Mouse (Mus musculus): ENCODE data around the gene Eef1akmt3.
A peak's percentile ranks its signal among the peaks of the same experiment; 100 is the strongest.

The Eef1akmt3 gene

DNA sequence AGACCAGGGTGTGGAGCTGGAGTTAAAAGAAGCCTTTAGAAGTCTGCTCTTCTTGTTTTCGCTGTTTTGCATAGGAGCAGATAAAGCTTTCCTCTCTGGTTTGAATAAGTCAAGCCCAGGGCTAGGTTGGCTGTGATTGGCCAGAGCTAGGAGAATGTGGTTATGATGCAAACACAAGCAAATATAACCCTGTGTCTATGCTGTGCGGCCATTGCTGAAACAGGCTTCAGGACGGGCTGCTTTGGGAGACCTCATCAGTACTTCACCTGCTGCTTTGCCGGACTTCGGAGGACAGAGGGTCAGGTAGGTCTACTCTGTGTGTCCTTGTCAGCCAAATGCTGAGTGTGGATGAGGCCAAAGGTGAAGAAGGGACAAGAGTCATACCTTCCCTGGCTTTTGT lies 40.8 kb downstream of the Eef1akmt3 start, which contains the start of gene Avil:
Avil (plus strand) TSS at position 181 of the 400 bp plus-strand sequence.
- no peak for DNase-seq (ENCODE audit: low spot score in 2 of 2)

DNA sequence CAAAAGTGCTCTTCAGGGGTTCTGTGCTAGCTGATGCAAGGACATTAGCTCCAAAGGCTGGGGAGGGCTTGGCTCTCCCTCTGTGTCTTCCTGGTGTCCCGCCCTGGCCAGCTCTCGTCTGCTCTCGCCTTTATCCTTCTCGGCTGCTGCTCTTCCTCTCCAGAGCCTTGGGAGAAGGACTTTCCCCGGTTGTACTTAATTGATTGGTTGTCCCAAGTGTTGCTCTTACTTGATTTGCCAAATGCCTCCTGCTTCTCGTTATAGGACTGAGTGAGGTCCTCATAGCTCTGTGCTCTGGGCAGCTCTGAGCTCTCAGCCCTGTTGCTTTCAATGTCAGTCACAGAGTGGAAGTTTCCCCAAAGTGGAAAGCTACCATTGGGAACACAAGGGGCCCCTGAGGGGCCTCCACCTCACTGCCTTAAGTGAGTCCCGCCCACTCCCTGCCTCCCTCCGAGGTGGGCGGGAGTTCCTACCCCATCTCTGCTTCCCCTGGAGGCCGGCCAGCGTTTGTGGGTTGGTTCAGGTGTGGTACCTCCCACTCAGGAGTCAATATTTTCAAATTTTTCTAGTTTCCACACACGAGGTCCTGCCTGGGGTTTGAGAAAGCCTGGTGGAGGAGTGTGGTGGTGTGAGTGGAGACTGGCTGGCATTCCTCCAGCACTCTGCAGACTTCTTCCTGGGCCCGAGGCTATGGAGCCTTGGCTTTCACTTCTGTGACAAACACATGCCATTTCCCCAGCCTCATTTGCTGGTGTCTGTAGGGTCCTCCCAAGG lies 43.8 kb downstream of the Eef1akmt3 start:
- DNase-seq (ENCODE audit: low spot score in 2 of 2) = no peak

DNA sequence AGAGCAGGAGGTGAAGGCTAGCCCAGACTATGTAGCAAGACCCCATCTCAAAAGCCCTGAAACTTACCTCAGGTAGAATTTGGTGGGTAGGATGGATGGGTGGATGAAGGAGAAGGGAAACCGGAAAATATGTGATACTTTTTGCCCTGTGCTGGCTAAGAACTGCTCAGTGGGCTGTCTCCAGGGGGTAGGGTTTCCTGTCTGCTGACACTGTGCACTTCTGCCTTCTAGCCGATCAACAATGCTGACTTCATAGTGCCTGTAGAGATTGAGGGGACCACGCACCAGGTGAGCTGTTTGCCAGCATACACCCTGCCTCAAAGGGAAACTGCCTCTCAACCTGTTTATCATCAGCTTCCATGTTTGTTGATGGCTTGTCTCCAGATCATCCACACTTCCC lies 47.7 kb downstream of the Eef1akmt3 start:
- no peak for DNase-seq (ENCODE audit: low spot score in 2 of 2)

DNA sequence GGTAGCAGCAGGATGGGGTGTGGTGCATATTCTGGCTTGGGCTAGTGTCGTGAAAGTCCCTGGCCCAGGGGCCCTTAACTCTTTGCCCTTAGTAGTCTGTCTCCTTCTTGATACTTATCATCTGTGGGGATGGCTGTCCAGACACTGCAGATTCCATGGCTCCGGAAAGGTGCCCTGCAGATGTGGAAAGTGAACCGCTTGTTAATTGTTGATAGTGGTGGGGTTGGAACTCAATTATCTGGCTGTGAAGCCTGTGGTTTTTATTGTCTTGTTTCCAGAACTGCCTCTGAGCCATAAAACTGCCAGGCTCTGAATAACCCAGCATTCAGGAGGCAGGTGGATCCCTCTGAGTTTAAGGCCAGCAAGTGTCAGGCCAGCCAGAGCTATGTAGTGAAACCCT lies 49.6 kb downstream of the Eef1akmt3 start:
- no peak for DNase-seq (ENCODE audit: low spot score in 2 of 2)

DNA sequence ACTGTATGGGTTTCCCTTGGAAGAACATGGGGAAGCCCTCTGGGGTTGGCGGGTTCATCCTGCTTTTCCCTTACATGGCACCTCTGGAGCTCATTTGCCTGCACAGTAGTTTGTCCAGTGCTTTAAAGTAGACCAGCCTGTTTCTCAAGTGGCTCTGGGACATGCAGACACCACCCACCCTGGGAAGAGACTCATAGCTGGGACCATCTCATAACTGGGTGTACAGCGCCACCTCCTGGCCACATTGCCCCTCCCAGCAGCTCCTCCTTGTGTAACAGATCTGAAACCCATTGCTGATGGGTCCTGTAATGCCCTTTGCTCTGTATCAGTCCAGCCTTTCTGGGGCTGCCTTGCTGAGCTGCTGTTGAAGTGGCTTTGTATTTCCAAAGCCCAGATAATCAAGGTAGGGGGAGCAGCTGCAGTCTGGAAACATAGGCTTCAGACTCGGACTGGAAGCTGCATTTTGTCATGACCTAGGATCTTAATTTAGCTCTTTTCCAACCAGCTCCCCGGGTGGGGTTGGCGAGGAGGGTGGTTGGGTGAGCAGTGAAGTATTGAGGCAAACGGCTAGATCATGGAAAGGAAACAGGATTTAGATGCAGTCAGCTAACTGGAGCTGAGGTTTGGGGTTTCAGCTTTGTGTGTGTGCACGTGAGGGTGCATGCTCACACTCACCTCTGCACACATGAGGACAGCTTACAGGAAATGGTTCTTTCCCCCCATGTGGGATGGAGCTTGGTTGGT lies 50.8 kb downstream of the Eef1akmt3 start:
- peak; percentile 82 to 85 for DNase-seq (ENCODE audit: low spot score in 2 of 2)

DNA sequence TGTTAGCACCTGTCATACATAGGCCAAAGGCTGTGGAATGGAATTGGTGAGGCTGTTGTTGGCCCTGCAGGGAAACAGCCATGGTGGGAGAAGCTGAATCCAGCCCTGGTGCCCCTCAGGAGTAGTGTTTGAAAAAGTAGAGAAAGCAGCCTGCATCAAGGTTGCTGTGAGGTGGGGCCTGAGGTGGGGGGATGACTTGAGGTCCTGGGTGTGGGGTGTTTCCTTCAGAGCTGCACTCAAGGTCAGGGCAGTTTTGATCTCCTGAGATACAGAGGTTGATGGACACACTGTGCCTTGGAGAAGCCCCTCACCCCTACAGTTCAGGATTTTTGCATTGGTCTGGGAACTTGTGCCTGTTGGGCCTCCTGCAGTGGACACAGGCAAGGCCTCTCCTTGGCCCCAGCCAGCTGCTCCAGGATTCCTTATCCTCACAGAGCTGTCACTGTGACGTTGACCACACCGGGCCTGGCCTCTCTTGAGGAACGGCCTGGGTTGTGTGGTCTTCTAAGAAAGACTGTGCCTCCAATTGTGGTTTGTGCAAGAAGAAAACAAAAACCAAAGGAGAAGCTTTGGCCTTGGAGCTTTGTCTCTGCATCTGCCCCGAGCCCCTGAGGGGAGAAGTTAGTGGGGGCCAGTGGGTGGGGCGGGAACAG lies 52.7 kb downstream of the Eef1akmt3 start:
- no peak for DNase-seq (ENCODE audit: low spot score in 2 of 2)

DNA sequence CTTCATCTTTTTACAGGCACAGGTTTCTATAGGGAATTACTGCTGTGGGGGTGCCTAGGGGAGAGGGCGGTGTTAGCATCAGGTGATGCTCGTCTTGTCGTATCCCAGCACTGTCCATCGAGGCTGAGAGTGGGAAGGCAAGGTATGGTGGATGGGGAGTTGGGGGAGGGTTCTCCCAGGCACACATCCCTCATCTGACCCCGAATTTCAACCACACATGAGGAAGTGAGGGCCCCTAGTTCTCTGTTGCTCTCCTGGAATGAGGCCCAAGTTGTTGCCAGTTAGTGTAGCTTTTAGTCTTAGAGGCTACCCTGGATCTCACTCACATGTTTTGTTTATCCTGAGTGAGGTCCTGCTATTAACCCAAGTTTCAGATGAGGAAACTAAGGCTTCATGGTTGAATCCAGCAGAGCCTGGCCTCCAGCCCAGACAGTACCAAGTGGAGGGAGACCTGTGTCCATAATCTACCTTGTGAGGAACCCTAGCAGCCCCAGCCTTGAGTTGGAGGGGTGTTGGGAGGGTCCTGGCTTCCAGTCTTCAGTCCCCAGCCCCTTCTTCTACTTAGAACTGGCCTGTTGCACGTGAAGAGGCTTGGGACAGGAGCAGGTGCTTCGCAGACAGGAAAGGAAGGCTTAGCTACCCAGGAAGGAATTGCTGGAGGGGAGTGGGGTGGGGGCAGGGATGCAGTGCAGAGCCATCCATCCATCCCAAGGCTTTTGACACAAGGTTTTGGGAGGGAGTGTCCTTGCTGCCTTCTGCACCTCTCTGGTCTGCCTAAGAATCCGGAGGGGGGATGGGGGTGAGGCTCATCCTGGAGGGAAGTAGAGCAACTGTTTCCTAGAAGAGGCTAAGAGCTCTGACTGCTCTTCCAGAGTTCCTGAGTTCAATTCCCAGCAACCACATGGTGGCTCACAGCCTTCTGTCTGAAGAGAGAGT lies 53.9 kb downstream of the Eef1akmt3 start:
- no peak for DNase-seq (ENCODE audit: low spot score in 2 of 2)

DNA sequence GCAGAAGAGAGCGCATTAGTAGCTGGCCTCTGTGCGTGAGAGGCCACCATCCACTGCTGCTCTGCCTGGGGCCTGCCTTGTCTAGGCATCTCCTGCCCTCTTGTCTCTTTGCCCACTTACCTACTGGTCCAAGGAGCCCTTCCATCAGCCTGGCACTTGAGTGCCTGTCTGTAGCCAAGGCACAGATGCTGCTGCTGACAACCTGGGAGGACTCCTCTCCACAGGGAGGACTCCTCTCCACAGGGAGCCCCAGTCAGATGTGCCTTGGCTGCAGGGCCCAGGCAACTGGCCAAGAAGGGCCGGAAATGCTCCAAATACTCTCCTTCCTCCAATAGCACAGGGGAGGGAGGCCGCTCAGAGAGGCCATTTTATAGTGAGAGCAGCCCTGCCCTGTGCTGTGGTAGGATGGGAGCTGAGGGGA lies 54.8 kb downstream of the Eef1akmt3 start:
- DNase-seq (ENCODE audit: low spot score in 2 of 2) = peak; percentile 61 to 65

DNA sequence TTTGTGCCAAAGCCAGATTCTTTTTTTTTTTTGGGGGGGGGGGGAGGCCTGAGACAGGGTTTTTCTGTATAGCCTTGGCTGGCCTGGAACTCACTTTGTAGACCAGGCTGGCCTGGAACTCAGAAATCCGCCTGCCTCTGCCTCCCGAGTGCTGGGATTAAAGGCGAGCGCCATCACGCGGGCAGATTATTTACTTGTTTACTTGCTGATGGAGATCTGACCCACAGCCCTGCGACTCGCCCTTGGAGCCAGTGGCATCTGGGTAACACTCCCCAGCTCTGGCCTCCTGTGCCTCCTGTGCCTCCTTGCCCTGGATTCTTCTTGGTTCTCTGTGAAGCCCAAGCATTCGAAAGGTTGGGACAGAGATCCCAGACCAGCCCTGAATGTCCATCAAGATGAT lies 55.7 kb downstream of the Eef1akmt3 start:
- no peak for DNase-seq (ENCODE audit: low spot score in 2 of 2)

DNA sequence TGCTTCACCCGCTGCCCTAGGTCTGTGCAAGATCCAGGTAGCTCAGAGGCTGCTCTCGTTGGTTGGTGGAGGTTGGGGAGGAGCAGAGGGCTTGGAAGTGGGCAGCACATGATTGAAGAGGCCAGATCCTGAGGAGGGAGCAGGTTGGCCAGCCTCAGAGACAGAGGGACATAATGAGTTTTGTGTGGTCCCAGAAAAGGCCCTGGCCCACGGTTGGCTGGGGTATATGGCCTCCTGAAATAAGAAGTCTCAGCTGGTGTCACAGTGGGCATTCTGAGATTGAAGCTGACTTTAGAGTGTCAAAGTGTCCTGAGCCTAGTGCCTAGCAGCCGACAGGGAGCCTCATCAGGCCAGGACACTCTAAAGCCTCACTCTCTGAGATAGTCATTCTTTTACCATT lies 56.2 kb downstream of the Eef1akmt3 start:
- DNase-seq (ENCODE audit: low spot score in 2 of 2) = no peak

DNA sequence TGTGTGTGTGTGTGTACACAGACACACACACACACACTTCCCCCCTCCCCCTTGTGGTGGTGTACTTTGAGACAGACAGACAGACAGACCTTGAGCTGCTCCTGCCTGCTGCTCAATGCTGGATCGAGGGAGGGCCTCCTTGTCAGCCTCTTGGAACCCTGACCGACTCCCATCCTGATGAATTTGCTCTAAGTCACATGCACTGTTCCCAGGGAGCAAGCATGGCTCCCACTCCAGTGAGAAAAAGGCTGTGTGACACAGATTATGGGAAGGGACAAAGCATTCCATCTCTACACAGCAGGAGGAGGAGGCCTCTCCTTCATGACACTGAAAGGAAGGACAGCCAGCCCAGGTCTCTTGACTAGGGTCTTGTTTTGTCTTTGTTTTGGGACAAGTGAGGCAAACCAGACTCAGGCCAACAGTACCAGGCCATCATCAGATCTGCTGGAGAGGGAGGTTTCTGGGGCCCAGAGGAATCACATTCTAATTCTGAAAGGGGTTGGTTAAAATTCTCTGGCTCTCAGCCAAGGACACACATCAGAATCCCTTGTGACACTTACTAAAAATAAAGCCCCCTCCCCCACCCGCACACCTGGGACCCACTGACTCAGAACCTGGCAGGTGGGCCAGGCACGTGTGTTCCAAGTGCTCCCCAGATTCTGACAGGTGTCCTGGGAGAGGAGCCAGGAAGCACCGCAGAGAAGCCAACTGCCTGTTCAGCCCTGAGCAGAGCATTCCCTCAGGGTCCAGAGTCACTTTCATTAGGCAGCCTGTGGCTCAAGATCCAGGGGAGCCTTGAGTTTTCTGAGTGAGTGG lies 56.9 kb downstream of the Eef1akmt3 start:
- DNase-seq (ENCODE audit: low spot score in 2 of 2) = no peak

DNA sequence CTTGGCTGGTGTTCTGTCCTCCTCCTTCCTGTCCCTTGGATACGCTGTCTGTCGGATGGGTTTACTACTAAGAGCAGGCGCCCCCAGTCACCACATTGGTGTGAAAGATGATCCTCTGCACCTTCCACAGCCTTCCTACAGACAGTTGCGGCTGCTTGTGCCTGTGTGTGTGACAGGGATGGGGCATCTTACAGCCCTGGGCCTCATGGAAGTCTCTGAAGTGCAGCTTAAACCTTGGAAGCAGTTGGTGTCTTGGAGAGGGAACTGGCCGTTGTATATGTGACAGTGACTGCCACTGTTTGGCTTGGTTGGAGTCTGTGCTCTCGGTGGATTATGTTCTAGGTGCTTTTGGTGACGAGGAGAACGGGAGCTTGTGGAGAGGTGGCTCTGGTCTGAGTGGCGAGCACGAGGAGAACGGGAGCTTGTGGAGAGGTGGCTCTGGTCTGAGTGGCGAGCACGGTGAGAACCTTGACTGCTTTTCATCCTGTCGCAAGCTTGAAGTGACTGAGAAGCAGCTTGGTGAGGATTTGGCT lies 58.1 kb downstream of the Eef1akmt3 start:
- no peak for DNase-seq (ENCODE audit: low spot score in 2 of 2)

DNA sequence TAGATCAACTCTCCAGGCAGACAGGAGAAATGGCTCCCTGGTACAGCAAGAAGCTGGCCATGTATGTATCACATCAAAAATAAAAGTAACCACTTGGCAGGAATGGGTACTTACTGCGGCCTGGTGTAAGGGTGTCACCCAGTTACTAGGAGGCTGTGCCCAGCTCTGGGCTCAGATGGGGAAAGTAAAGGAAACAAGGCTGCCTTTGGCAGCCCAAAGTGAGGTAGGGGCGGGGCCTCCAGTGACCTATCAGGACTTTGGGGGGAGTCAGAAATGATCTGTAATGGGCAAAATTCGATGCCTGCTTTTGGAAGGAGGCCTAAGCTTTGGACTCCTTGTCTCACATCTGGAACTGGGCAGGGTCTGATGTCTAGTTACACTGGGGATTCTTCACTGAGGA lies 59.6 kb downstream of the Eef1akmt3 start:
- DNase-seq (ENCODE audit: low spot score in 2 of 2) = no peak
